Mouse (Mus musculus): ENCODE measurements around the gene Spi1.

Gene Spi1

DNA sequence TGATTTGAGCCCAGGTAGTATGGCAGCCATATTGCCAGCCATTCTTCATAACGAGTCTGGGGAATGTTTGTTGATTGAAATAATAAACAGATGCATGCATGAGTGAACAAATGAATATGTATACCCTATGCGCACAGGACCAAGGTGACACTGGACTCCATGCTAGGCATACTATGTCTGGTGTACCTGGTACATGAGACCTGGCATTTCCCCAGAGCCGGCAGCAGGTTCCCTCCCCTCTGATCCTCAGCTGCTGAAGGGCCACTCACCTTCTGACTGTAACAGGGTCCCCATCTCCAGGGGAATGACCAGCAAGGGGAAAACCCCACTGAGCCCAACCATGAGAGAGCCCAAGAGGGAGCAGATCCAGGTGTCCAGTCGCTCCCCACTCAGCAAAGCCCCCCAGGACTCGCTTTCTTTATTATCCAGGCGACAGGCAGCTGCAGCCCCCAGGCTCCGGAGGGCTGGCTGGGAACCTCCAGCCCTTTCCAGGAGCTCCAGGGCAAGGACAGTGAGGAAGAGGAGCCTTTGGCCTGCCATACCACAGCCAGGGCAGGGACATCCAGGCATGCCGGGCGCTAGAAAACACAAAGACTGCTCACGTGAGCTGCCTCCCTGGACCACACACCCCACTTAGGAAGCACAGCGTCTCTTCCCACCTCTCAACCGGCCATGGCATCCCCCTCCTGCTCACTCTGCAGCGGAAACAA, 13.9 kb upstream of the Spi1 start:
- no peak for DNase-seq

DNA sequence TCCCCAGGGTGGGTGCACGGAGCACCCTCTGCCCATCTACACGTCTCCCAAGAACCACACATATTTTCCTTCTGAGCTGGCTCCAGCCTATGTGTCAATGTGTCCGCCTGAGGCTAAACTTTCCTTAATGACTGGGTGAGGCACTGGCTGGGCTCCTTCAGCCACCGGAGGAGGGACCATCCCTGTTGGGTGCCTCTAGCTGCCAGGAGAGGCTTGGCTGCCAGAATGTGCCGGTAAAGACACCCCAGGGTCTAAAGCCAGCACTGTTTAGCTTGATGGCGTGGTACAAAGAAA, 13.4 kb upstream of the Spi1 start:
- DNase-seq, result no peak

DNA sequence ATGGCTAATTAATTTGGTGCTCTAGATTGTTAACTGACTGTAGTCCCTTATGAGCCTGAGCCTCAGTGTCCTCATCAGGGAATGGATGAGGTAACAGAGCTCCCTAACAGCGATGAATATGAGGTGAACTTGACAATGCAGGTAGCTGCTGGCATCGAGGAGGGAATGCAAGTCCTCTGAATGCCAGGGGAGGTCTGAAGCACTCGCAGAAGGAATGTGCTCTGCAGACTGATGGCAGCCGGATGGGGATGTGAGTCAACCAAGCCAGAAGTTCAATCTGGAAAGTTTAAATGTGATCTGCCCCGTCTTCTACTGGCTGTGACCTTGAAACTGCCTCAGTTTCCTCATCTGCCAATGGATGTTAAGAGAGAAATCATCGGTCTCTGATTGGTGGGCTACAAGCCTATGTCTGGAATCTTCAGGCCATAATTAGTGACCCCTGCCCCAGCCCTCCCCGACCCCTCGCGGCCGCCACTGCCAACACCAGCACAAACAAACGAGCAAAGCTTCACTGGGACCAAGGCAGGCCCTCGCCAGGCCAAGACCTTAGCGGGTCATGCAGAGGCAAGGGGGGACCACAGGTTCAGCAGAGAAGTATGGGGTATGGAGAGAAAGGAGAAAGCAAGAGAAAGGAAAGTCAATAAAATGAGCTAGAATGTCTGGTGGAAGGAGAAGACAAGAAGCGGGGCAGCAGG, 12.7 kb upstream of the Spi1 start:
- no peak for DNase-seq

DNA sequence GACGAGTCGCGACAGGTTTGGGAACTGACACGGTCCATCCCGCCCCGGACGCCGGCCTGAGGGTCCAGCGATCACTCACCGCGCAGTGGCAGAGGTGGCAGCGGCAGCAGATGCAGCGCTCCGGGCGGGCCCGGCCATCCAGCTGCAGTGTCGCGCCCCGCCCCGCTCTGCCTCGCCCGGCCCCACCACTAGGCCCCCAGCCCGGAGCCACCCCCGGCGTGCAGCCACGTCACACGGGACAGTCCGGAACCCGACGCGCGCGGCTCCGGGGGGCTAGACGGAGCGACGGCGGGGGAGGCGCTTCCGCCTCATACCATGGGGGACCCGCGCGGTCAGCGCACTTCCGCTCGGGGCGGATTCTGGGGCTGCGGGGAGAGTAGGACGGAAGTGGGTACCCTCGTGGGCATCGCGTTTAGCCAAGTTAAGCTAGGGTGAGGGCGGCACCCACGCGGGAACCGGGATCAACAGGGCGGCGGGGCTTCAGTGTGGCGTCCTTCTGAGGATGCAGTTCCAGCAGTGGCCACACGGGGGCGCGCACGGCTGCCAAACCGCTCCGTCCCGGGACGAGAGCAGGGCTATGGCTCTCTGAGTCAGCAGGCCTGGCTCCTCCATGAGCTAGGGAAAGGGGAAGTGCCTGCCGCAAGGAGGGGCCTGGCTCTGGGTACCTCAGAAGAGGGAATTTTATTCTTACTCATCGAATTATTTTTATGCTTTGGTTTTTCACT, 12.0 kb upstream of the Spi1 start, which contains the start of gene Slc39a13:
Slc39a13 (minus strand) TSS at position 342 of the 725 bp plus-strand sequence.
- peak; percentile 95 to 96 for DNase-seq

DNA sequence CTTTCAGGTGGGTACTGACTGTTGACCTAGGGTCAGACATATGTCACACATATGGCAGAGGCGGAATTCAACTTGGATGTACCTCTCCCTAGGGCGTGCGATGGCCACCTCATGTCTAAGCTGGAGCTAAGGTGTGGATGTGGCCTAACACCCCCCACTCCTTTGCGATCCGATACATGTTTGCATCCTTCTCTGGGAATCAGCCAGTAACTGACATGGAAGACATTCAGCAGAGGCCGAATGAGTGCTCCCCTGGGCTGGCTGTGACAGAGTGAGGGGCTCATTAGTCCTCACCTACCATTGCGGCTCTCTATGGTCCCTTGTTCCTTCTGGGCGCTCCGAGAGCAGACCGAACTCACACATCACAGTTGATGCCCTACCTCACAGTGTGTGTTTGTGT, 11.1 kb upstream of the Spi1 start:
- DNase-seq, result no peak

DNA sequence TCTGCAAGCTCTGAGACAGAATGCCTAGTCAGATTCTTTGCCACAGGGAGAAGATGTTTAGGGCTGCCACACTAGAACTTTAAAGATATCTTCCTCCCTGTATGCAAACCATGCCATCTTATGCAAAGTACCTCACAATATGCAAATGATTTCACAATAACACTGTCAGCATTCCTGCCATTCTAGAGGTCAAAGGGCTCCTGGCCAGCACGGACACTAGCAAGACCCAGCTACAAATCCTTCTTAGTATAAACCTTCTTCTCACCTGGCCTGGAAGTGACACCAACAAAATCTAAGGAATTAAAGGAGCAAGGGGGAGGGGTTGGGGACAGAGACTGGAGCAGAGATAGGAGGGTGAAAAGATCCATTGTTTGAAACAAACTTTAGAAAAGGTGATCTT, 10.1 kb upstream of the Spi1 start:
- DNase-seq, result no peak

DNA sequence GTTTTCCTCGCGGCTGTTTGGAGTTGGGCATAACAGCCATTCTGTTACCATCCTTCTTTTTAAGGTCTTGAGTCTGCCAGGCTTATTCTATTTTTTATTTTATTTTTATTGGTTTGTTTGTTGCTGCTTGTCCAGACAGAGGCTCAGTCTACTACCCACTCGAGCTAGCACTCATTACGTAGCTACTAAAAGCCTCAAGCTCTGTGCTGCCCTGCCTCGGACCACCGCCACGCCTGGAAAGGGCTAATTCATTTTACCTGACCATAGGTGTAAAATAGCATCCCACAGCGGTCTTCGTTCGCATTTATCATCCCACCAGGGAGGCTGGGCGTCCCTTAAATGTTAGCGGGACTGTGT, 4.3 kb upstream of the Spi1 start:
- DNase-seq, result no peak

DNA sequence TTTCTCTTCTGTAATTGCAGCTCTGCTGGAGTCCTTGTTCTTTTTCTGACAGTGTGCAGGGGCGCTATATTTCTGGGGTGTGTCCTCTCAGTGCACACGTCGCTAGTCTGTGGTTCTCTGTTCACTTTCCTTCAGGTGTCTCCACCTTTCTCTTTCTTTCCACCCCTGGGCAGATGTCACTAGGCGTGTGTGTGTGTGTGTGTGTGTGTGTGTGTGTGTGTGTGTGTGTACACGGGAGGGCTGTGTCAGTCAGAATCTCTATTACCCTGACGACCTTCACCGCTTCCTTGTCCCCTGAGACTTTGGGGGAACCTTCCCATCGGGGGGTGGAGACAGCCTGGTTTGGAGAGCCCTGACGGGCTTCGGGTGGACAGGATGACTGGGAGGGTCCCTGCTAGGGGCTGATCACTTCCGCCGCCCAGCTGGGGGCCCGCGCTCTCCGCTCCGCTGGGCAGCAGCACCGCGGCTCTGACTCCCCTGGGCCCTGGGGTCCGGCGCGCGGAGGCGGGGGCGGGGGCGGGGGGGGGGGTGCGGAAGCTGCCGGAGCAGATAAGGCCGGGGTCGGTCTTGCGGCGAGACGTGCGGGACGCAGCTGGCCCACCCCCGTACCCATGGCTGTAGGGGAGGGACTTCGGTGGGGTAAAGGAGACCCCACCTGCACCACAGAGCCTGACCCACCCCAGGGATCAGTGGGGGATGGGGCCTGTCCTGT, 3.7 kb upstream of the Spi1 start:
- DNase-seq, result peak; percentile 61 to 68

DNA sequence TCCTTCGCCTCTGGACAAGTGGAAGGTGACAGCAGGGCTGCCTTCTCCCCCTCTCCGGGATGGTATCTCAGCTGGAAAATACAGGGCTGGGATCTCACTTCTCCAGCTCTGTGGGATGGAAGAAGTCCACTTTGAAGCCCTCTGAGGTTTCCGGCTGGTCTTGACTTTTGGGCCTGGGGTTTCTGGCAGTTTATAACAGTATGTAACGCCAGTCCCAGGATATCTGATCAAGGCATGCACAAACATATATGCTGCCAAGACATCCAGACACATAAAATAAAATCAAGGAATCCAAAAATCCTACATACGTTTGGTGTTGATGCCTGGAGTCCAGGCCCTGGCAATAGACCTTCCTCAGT, 3.2 kb upstream of the Spi1 start:
- no peak for DNase-seq

DNA sequence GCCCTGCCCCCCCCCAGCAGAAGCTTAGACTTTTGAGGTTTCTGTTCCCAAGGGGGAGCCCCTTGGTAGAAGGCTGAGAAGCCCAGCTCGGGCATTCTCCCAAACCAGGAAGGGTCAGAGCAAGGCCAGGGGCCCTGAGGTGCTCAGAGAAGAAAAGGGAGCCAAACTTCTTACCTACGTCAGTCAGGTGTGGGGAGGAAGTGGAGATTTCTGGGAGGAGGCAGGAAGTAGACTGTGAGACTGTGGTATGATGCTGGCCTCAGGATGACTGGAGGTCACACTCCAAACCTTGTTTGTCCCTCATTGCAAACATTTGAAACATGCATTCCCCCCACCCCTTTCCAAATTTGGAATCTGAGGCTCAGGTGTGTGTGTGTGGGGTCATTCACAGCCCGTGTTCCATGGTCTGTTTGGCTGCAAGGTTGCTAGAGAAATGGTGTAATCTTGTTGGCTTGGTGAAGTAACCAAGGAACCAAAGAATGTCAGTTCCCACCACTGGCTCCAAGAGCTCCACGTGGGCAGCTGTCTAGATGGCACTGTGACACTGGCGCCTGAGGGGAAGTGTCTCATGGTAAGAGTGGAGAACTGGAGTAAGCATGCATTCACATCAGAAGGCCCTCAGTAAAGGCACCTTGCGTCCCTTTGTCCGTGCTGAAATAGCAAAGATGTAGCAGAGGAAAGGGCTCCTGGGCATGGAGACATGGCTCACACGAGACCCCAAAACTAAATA, 1.2 kb upstream of the Spi1 start:
- DNase-seq, result peak in 1 of 2 experiments; percentile 53

DNA sequence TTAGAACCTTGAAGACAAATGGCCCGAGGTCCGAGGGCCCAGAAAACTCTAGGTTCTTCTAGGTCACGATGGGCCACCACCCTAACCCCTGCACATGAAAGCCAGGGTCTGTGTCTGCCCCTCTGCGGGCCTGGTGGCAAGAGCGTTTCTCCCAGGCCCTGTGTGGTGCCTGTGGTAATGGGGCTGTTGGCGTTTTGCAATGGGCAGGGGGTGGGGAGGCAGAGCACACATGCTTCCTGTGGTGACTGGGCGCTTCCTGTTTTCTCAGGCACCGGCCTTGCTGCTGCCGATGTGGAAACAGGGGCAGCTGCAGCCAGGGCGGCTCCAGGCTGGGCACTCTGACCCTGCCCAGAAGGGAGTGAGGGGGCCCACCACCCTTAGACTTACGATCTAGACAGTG, 654 bp downstream of the Spi1 start:
- peak; percentile 70 to 81 for DNase-seq

DNA sequence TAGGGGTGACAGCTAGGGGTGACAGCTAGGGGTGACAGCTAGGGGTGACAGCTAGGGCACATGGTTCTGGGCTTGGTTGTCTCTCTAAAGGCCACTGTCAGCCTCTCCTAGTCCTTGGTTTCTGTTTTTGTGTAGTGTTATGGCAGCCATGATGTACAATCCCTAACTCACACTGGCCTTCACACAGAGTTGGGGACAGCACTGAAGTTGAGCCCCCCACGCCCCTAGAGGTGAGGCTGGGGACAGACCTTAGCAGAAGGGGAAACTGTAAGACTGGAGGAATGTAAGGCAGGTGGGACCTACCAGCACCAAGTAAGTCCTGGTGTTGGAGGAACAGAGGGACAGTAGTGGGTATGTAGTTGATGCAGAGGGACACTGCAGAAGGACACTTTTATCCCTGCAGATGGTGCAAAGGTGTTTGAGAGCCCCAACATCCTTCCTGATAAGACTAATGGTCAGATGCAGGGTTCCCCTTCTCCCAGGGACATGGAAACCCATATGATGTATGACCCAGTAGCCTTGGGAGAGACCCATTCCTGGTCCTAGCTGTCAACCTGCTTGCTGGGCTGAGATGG, 1.3 kb downstream of the Spi1 start:
- DNase-seq, result peak in 1 of 2 experiments; percentile 33

DNA sequence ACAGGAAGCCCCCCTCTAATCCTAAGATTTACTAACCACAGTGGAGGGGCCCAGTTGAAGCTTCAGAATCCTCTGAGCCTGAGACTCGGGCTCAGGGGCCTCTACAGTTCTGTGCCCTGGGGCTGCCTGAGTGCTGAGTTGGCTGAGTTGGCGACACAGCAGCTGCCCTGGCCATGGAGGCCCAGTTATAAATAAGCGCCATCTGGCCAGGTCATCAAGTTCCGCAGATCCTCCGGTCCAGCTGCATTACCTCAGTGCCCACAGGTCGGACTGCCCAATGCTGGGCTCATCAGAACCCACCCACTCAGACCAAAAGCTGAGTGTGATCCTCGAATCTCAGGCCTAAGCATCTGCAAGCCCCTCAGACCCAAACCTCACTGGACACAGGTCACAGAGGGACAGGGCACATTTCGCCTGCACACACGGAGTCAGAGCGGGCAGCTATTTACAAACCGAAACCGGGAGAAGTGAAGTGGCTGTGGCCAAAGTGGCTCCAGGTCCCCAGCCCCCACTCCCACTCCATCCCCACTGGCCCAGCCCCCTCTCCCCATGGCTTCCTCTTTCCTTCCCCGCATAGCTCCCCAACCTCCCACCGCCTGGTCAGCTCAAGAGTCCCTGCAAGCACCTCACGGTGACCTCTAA, 2.1 kb downstream of the Spi1 start:
- DNase-seq, result no peak

DNA sequence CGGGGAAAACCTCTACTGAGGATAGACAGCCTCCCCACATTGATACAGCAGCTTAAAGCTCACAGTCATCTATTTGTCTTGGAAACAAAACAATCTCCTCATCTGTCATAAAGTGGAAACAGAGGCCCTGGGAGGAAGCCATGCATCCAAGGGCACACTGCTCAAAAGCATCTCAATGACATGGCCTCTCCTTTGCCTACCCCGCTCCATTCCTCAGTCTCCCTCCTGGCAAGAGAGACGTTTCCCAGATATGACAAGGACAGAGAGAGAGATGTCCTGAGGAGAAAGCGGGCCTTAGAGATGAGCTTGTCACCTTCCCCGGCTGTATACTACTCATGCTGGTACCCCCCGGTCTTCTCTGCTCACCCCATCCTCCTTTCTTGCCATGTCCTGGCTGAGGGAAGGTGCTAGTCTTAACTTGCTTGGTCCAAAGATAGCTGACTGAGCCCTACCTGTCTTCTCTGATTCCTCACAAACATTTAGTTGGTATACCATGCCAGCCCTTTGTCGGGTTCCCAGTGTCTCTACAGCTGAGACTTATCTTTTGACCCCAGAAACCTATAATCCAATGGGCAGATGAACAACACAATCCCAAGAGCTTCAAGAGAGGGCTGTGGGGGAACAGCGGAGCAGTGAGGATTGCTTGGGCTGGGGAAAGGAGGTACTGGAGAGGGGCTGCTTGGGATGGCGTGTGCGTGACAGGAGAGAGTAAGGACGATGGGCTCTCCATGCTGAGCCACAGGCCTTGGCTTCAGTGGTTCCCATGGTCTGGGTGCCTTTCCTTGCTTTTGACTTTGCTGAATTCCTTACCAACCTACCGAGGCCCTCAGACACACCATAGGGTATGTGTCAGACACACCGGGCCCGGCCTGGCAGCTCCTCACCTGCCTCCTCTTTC, 3.6 kb downstream of the Spi1 start:
- DNase-seq, result no peak

DNA sequence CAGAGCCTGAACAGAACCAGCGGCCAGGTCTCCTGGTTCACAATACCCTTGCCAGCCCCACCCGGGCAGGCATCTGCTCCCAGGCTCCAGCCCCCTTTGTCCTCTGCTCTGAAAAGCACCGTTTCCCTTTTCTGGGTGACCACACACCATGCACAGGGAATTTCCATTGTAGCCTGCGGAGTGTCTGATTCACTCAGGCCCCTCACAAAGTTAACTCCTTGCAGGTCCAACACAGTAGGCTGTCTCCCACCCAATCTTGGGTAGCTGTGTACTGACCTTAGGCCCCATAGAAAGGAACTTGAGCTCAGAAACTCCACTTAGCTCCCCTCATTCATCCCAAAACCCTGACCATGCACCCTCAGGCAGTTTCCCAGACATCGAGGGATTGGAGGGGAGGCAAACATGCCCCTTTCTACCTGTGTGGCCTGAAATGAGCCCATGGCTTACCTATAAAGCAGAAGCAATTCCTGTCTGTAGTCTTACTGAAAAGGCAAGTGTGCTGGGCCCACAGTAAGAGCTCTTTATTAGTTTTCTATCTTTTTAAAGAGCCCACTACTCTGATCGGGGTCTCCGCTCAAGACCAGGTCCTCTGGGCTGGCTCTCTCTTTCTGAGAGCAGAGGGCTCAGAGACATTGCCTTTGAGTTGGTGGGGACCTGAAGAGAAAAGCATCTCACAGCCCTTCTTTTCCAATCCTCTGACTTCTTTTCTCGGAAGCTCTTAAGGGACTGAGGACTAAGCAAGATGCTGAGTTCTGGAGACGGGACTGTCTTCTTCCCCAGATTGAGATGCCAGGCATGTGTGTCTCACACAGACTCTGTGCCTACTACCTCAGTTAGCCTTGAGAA, 4.4 kb downstream of the Spi1 start:
- DNase-seq, result peak in 1 of 2 experiments; percentile 11

DNA sequence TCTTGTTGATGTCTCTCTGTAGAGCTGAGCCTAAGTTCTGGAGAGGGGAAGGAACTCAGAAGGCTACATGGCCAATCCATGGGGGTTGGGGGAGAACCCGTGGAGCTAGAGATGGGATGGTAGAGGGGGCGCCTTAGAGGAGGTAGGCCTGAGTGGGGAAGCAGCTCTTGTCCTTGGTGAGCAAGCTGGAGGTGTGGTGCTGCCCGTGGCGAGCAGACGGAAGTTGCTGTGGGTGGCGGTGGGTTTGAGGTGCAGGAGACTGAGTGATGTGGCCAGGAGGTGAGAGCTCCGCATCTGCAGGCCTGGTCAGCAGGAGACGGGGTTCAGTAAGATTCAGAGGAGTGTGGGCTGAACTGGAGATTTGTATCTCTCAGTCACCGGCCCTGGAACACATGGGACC, 5.3 kb downstream of the Spi1 start:
- DNase-seq, result peak; percentile 30 to 46

DNA sequence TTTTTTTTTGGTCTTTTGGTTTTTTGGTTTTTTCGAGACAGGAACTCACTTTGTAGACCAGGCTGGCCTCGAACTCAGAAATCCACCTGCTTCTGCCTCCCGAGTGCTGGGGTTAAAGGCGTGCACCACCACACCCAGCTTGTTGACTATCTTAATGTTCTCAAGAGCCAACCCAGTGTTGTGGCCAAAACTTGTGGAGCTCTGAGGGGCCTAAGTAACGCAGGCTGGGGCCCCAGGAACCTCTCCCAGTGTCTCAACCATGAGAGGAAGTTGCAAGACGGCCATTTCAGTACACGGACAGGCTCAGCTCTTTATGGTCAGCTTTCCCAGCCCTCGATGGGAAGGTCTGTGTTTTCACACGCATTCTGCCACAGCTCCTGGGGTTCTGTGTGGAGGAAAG, 6.8 kb downstream of the Spi1 start:
- no peak for DNase-seq

DNA sequence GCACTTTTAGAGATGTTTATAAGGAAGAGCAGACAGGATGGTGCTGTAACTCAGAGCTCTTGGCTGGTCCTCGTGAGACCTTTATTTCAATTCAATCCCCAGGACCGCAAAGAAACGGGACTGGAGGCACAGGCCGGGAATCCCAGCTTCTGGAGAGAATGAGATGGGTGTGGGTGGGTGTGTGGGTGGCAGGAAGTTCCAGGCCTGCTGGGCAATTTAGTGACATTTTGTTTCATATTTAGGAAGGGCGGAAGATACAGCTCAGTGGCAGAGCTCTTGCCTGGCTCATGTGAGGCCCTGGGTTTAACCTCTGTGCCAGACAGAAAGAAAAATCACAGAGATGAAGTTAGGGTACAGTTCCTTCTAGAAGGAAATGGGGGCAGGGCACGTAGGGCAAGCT, 8.0 kb downstream of the Spi1 start:
- DNase-seq, result no peak

DNA sequence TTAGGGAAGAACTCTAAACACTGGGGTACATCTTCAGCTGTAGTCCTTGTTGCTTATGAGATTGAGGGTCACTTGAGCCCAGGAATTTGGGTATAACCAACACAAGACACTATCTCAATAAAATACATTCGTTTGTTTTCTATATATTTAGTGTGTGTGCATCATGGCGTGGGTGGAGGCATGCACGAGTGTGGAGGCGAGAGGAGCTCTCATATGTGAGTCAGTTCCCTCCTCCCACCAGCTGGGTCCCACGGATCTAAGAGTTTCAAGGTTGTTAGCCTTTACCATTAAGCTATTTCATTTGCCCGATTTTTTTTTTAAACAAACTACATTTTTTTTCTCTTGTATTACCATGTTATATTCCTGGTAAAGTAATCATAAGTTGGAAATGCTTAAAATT, 8.6 kb downstream of the Spi1 start:
- no peak for DNase-seq

DNA sequence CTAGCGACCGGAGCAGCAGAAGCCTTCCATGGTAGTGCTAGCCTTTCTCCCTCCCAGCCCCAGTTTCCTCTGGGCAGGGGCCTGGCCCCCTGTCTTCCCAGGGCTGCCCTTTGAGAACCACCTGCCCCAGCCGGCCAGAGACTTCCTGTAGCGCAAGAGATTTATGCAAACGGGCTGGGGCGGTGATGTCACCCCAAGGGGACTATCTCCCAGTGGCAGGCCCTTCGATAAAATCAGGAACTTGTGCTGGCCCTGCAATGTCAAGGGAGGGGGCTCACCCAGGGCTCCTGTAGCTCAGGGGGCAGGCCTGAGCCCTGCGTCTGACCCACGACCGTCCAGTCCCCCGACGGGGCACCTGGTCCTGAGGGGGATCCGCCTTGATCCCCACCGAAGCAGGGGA, 14.3 kb downstream of the Spi1 start:
- DNase-seq, result peak; percentile 75 to 80

Measured in spleen, adult 18-20 months (tissue).